Mouse (Mus musculus) MEL (cell line): ENCODE measurements around the gene Galntl6. TPM values are rescaled to one million over a fixed set of nuclear protein-coding genes. Genes with fewer than 3 reads are reported as not detected.

Source experiments
- DNase-seq: peaks from one replicate; pipeline ENCODE4 v3.0.0; 2011; ENCODE audit warnings: low read depth, low spot score
- H3K27ac ChIP-seq: 2 replicates; pipeline ENCODE4 v1.5.1; 2012; ENCODE audit warnings: low read depth, mild to moderate bottlenecking, control low read depth, low read length, moderate library complexity; ENCODE audit not compliant: control insufficient read depth
- H3K27me3 ChIP-seq, 2 experiments: fragments of 150-350 bp in 1 of 2; sonication (generic) in 1 of 2; 2 replicates each; pipeline ENCODE4 v1.6.1; 2012; ENCODE audit warnings: low read length in 2 of 2, mild to moderate bottlenecking in 2 of 2, improper control_type of control experiment in 1 of 2, moderate library complexity in 1 of 2; ENCODE audit not compliant: insufficient read depth in 2 of 2, control insufficient read depth in 1 of 2
- H3K36me3 ChIP-seq, 2 experiments: 2 replicates each; pipeline ENCODE4 v1.6.1; 2012 to 2014; ENCODE audit warnings: low read length in 2 of 2, improper control_type of control experiment in 1 of 2, inconsistent platforms in 1 of 2, mild to moderate bottlenecking in 1 of 2; ENCODE audit not compliant: insufficient read depth in 2 of 2, control insufficient read depth in 1 of 2
- H3K4me1 ChIP-seq, 2 experiments: fragments of 150-350 bp in 1 of 2; sonication (generic) in 1 of 2; 2 replicates each; pipeline ENCODE4 v1.6.1; 2012; ENCODE audit warnings: low read length in 2 of 2, improper control_type of control experiment in 1 of 2, mild to moderate bottlenecking in 1 of 2; ENCODE audit not compliant: insufficient read depth in 2 of 2, control insufficient read depth in 1 of 2
- H3K4me3 ChIP-seq, 2 experiments: fragments of 150-350 bp in 1 of 2; sonication (generic) in 1 of 2; 2 replicates each; pipeline ENCODE4 v1.5.1; 2012; ENCODE audit warnings: low read depth in 2 of 2, low read length in 2 of 2, mild to moderate bottlenecking in 2 of 2, moderate library complexity in 2 of 2, control low read depth in 1 of 2, improper control_type of control experiment in 1 of 2; ENCODE audit not compliant: control insufficient read depth in 1 of 2, insufficient read depth in 1 of 2
- H3K79me2 ChIP-seq: 2 replicates; pipeline ENCODE4 v1.6.1; 2012; ENCODE audit warnings: mild to moderate bottlenecking, low read length, moderate library complexity; ENCODE audit not compliant: control insufficient read depth, poor library complexity, insufficient read depth
- H3K9ac ChIP-seq: 2 replicates; pipeline ENCODE4 v1.6.1; 2012; ENCODE audit warnings: low read depth, mild to moderate bottlenecking, control low read depth, low read length, moderate library complexity; ENCODE audit not compliant: control insufficient read depth, poor library complexity, severe bottlenecking
- H3K9me3 ChIP-seq: fragments of 150-350 bp; sonication (generic); replicated peaks from 2 replicates; pipeline ENCODE4 v1.6.1; 2012; ENCODE audit warnings: mild to moderate bottlenecking, low read length, improper control_type of control experiment, moderate library complexity; ENCODE audit not compliant: insufficient read depth
- ELF1 ChIP-seq: IDR thresholded peaks from 2 replicates; pipeline ENCODE4 v1.6.1; 2014; ENCODE audit warnings: low read depth, mild to moderate bottlenecking, inconsistent platforms, low read length, improper control_type of control experiment, moderate library complexity
- EP300 ChIP-seq, 2 experiments: IDR thresholded peaks; 2 replicates each; pipeline ENCODE4 v1.6.1; 2011; ENCODE audit warnings: improper control_type of control experiment in 2 of 2, low read length in 2 of 2, low read depth in 1 of 2, mild to moderate bottlenecking in 1 of 2
- ETS1 ChIP-seq: IDR thresholded peaks from 2 replicates; pipeline ENCODE4 v1.6.1; 2012; ENCODE audit warnings: low read depth, mild to moderate bottlenecking, inconsistent platforms, low read length, improper control_type of control experiment, moderate library complexity
- GABPA ChIP-seq: IDR thresholded peaks from 2 replicates; pipeline ENCODE4 v1.6.1; 2012; ENCODE audit warnings: low read depth, mild to moderate bottlenecking, inconsistent platforms, low read length, improper control_type of control experiment, moderate library complexity
- GATA1 ChIP-seq: IDR thresholded peaks from 2 replicates; pipeline ENCODE4 v1.6.1; 2011; ENCODE audit warnings: low read depth, low read length, improper control_type of control experiment
- MAFK ChIP-seq: IDR thresholded peaks from 2 replicates; pipeline ENCODE4 v1.6.1; 2011; ENCODE audit warnings: low read depth, mild to moderate bottlenecking, low read length, improper control_type of control experiment, borderline replicate concordance
- MEF2A ChIP-seq: IDR thresholded peaks from 2 replicates; pipeline ENCODE4 v1.6.1; 2014; ENCODE audit warnings: low read depth, mild to moderate bottlenecking, inconsistent platforms, low read length, improper control_type of control experiment; ENCODE audit not compliant: poor library complexity, insufficient replicate concordance, severe bottlenecking; ENCODE audit errors: extremely low read depth
- MYB ChIP-seq: IDR thresholded peaks from 2 replicates; pipeline ENCODE4 v1.6.1; 2011; ENCODE audit warnings: mild to moderate bottlenecking, low read depth, low read length, improper control_type of control experiment
- NELFE ChIP-seq: IDR thresholded peaks from 2 replicates; pipeline ENCODE4 v1.6.1; 2011; ENCODE audit warnings: low read depth, low read length, improper control_type of control experiment
- POLR2A ChIP-seq, 2 experiments: IDR thresholded peaks; 2 replicates each; pipeline ENCODE4 v1.6.1; 2011 to 2012; ENCODE audit warnings: low read length in 2 of 2, mild to moderate bottlenecking in 2 of 2, control low read depth in 1 of 2, improper control_type of control experiment in 1 of 2, low read depth in 1 of 2, moderate library complexity in 1 of 2; ENCODE audit not compliant: control insufficient read depth in 1 of 2, insufficient read depth in 1 of 2, poor library complexity in 1 of 2
- POLR2AphosphoS2 ChIP-seq: IDR thresholded peaks from 2 replicates; pipeline ENCODE4 v1.6.1; 2011; ENCODE audit warnings: low read length, improper control_type of control experiment
- RAD21 ChIP-seq: IDR thresholded peaks from 2 replicates; pipeline ENCODE4 v1.6.1; 2011; ENCODE audit warnings: mild to moderate bottlenecking, low read depth, low read length, improper control_type of control experiment
- RCOR1 ChIP-seq: IDR thresholded peaks from 2 replicates; pipeline ENCODE4 v1.6.1; 2012; ENCODE audit warnings: low read depth, mild to moderate bottlenecking, inconsistent platforms, low read length, improper control_type of control experiment
- SIN3A ChIP-seq: IDR thresholded peaks from 2 replicates; pipeline ENCODE4 v1.6.1; 2012; ENCODE audit warnings: low read length, improper control_type of control experiment, inconsistent platforms
- TAL1 ChIP-seq: IDR thresholded peaks from 2 replicates; pipeline ENCODE4 v1.6.1; 2012; ENCODE audit warnings: mild to moderate bottlenecking, inconsistent platforms, low read length, moderate library complexity, mixed read lengths
- TBP ChIP-seq: IDR thresholded peaks from 2 replicates; pipeline ENCODE4 v1.8.0; 2011; ENCODE audit warnings: low read depth, low read length, improper control_type of control experiment
- TCF12 ChIP-seq: IDR thresholded peaks from 2 replicates; pipeline ENCODE4 v1.6.1; 2014; ENCODE audit warnings: low read depth, mild to moderate bottlenecking, inconsistent platforms, low read length, improper control_type of control experiment, moderate library complexity
- USF1 ChIP-seq: IDR thresholded peaks from 2 replicates; pipeline ENCODE4 v1.6.1; 2014; ENCODE audit warnings: low read depth, mild to moderate bottlenecking, inconsistent platforms, low read length, improper control_type of control experiment, moderate library complexity
- ZC3H11A ChIP-seq: IDR thresholded peaks from 2 replicates; pipeline ENCODE4 v1.6.1; 2012; ENCODE audit warnings: low read depth, mild to moderate bottlenecking, inconsistent platforms, low read length, improper control_type of control experiment
- ZKSCAN1 ChIP-seq: IDR thresholded peaks from 2 replicates; pipeline ENCODE4 v1.6.1; 2012; ENCODE audit warnings: low read depth, mild to moderate bottlenecking, inconsistent platforms, low read length, improper control_type of control experiment, moderate library complexity
- ZMIZ1 ChIP-seq: IDR thresholded peaks from 2 replicates; pipeline ENCODE4 v1.6.1; 2012; ENCODE audit warnings: low read depth, mild to moderate bottlenecking, inconsistent platforms, low read length, improper control_type of control experiment, moderate library complexity
- ZNF384 ChIP-seq: IDR thresholded peaks from 2 replicates; pipeline ENCODE4 v1.6.1; 2012; ENCODE audit warnings: low read depth, mild to moderate bottlenecking, inconsistent platforms, low read length, improper control_type of control experiment
- polyA plus RNA-seq, 2 experiments: library from polyadenylated mRNA; stranded (reverse) in 1 of 2; unstranded in 1 of 2; fragments of >175 nt in 1 of 2; fragments of >200 nt in 1 of 2; gene quantifications; 2 replicates each; pipeline versions ENCODE4 v1.2.1 to v1.2.4; 2012; ENCODE audit warnings: low replicate concordance in 2 of 2, low read depth in 1 of 2; ENCODE audit not compliant: insufficient read length in 2 of 2, insufficient read depth in 1 of 2, missing spikeins in 1 of 2
- total RNA-seq: library from RNA; depleted of rRNA; stranded (reverse); fragments of 300-350 nt; gene quantifications from 2 replicates; pipeline ENCODE4 v1.2.3, GENCODE M21; 2012

The Galntl6 gene
- total and polyA plus RNA-seq, 3 experiments, result not detected

GRCm38 (mm10) chr8:58677847-58678450 is 234.5 kb downstream of the Galntl6 start:
- H3K4me1 ChIP-seq, result no peaks in the 10 kb centered on the region
- no peak overlapping the region for H3K4me3 ChIP-seq
- H3K27me3 ChIP-seq, result no peaks in the 10 kb centered on the region
- H3K79me2 ChIP-seq, result no peaks in the 10 kb centered on the region
- no peaks in the 10 kb centered on the region for H3K9me3 ChIP-seq
- H3K27ac ChIP-seq, result no peak overlapping the region
- no peak for DNase-seq
- no peak overlapping the region for H3K9ac ChIP-seq
- TF ChIP-seq GATA1 (no peak), GABPA (no peak), USF1 (no peak), POLR2AphosphoS2 (no peak), ETS1 (no peak)
- TF ChIP-seq, all 39 proteins: peak for 0
- no peaks in the 10 kb centered on the region for H3K36me3 ChIP-seq

- DNase-seq, result no peak
- no peak for TF ChIP-seq TAL1
- no peak for TF ChIP-seq RCOR1
- TF ChIP-seq MAFK, result no peak
- no peak for TF ChIP-seq TBP
- no peak for TF ChIP-seq ZC3H11A
- no peak for TF ChIP-seq TCF12
- TF ChIP-seq NELFE, result no peak
- TF ChIP-seq ZNF384, result no peak
- TF ChIP-seq SIN3A, result no peak
- TF ChIP-seq ZKSCAN1, result no peak
- no peak for TF ChIP-seq GATA1
- TF ChIP-seq GABPA, result no peak
- TF ChIP-seq POLR2AphosphoS2, result no peak
- no peak for TF ChIP-seq EP300 (IDR thresholded peaks at IDR 0.05; ENCODE audit: low read depth in 1 of 2, low read length in 2 of 2)
- no peak for TF ChIP-seq MYB
- TF ChIP-seq ZMIZ1, result no peak
- no peak for TF ChIP-seq MEF2A
- no peak for TF ChIP-seq POLR2A (IDR thresholded peaks at IDR 0.05; ENCODE audit: control insufficient read depth in 1 of 2, insufficient read depth in 1 of 2, low read depth in 1 of 2, low read length in 2 of 2, poor library complexity in 1 of 2)
- TF ChIP-seq ELF1, result no peak
- TF ChIP-seq RAD21, result no peak
- Histone ChIP-seq H3K79me2 (no peaks in the 10 kb centered on the region), H3K9me3 (no peaks in the 10 kb centered on the region), H3K27me3 (no peaks in the 10 kb centered on the region), H3K27ac (no peak overlapping the region), H3K9ac (no peak overlapping the region), H3K4me3 (no peak overlapping the region), H3K4me1 (no peaks in the 10 kb centered on the region), H3K36me3 (no peaks in the 10 kb centered on the region)
Measured at GRCm38 (mm10) chr8:58669075-58669474, 243.4 kb downstream of the Galntl6 start.
